Mouse (Mus musculus) MN1 (cell line): Measurements from ENCODE around the gene Il5.

Source experiments
- DNase-seq: peaks from one replicate; pipeline ENCODE4 v3.0.0-alpha.2; 2016; ENCODE audit warnings: low spot score

The Il5 gene

GRCm38 (mm10) chr11:53742353-53742752, 21.8 kb downstream of the Il5 start:
- DNase-seq = peak; percentile 29

GRCm38 (mm10) chr11:53745260-53745659, 24.7 kb downstream of the Il5 start:
- no peak for DNase-seq

- DNase-seq = no peak
Measured at GRCm38 (mm10) chr11:53747985-53748384, 27.4 kb downstream of the Il5 start.

GRCm38 (mm10) chr11:53748614-53749013, 28.0 kb downstream of the Il5 start:
- DNase-seq = no peak

- no peak for DNase-seq
Measured at GRCm38 (mm10) chr11:53749306-53749705, 28.7 kb downstream of the Il5 start.

GRCm38 (mm10) chr11:53749716-53750352, 29.2 kb downstream of the Il5 start:
- no peak for DNase-seq

- no peak for DNase-seq
Measured at GRCm38 (mm10) chr11:53755011-53755595, 34.5 kb downstream of the Il5 start.

GRCm38 (mm10) chr11:53757612-53758011, 37.0 kb downstream of the Il5 start:
- no peak for DNase-seq

- DNase-seq = peak; percentile 68
Measured at GRCm38 (mm10) chr11:53758033-53758432, 37.4 kb downstream of the Il5 start.

GRCm38 (mm10) chr11:53758791-53759351, 38.3 kb downstream of the Il5 start:
- peak; percentile 71 for DNase-seq

- DNase-seq = peak; percentile 66
Measured at GRCm38 (mm10) chr11:53759545-53760406, 39.2 kb downstream of the Il5 start.

- peak; percentile 64 for DNase-seq
Measured at GRCm38 (mm10) chr11:53761284-53761683, 40.7 kb downstream of the Il5 start.

GRCm38 (mm10) chr11:53761822-53762221, 41.2 kb downstream of the Il5 start:
- peak; percentile 77 for DNase-seq

- no peak for DNase-seq
Measured at GRCm38 (mm10) chr11:53762426-53762825, 41.8 kb downstream of the Il5 start.

- DNase-seq = peak; percentile 87
Measured at GRCm38 (mm10) chr11:53762827-53763495, 42.4 kb downstream of the Il5 start.

GRCm38 (mm10) chr11:53763496-53764140, 43.0 kb downstream of the Il5 start:
- peak; percentile 96 for DNase-seq

- DNase-seq = no peak
Measured at GRCm38 (mm10) chr11:53764581-53764980, 44.0 kb downstream of the Il5 start.

GRCm38 (mm10) chr11:53768422-53769184, 48.0 kb downstream of the Il5 start:
- no peak for DNase-seq

- peak; percentile 48 for DNase-seq
Measured at GRCm38 (mm10) chr11:53769185-53769576, 48.6 kb downstream of the Il5 start.

GRCm38 (mm10) chr11:53769760-53770124, 49.1 kb downstream of the Il5 start, which contains the start of gene Irf1:
Gene Irf1, plus strand, starts transcription at chr11:53770014.
- peak; percentile 95 for DNase-seq
